Mouse (Mus musculus) liver, adult 2 months (tissue): Measurements from ENCODE around the gene Nutf2.

ENCODE experiments used
- CTCF ChIP-seq: fragments of 200-500 bp; IDR thresholded peaks from 2 replicates; pipeline ENCODE4 v1.5.1; 2011; ENCODE audit warnings: low read depth, low read length, control low read depth
- POLR2A ChIP-seq: fragments of 200-500 bp; IDR thresholded peaks from 2 replicates; pipeline ENCODE4 v1.6.1; 2011; ENCODE audit warnings: low read length, control low read depth; ENCODE audit not compliant: insufficient read depth; ENCODE audit errors: extremely low read depth

GRCm38 (mm10) chr8:105893339-105893738, 33.0 kb downstream of the Nutf2 start, which contains the start of gene Nrn1l:
- TF ChIP-seq CTCF (no peak), POLR2A (no peak)
